Mouse (Mus musculus) embryonic fibroblast, embryonic 13.5 days (primary cell): ENCODE data around the gene Arid5b.

Source experiments
- CTCF ChIP-seq: IDR thresholded peaks from 2 replicates; pipeline ENCODE4 v1.5.1; 2011; ENCODE audit warnings: mild to moderate bottlenecking, control low read depth, low read length, moderate library complexity, borderline replicate concordance; ENCODE audit not compliant: insufficient read depth
- POLR2A ChIP-seq: IDR thresholded peaks from 2 replicates; pipeline ENCODE4 v1.6.1; 2011; ENCODE audit warnings: low read depth, mild to moderate bottlenecking, control low read depth, low read length, moderate library complexity

DNA sequence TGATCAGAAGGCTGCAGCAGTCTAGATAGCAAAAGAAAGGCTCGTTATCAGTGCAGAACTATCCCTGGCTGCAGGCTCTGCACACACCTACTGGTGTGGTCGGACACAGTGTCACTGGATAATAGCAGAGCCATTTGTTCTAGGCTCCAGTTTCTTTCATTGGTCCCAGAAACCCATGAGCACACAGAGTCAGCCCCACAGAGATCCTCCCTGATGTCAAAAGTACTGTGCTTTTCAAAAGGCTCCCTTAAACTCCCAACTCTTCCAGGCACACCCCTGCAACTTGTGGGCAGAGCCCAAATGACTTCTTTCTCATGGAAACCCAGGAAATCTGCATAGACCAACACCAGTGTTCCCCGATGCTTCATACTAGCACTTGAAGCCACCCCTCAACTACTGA, 163.6 kb downstream of the Arid5b start:
- TF ChIP-seq CTCF, result no peak
- TF ChIP-seq POLR2A, result no peak
